Mouse (Mus musculus) liver, postnatal 0 days (tissue): ENCODE measurements around the gene Pxylp1. TPM values are rescaled to one million over a fixed set of nuclear protein-coding genes. Genes with fewer than 3 reads are reported as not detected.

Source experiments
- ATAC-seq: fragments of 200-750 bp; cut with Nextera tagmentation; 2 replicates; pipeline ENCODE4 v1.8.0; 2017; ENCODE audit warnings: mild to moderate bottlenecking, moderate library complexity
- DNase-seq: peaks from one replicate; pipeline ENCODE4 v3.0.0-alpha.2; 2016
- H3K27ac ChIP-seq: fragments of 300-500 bp; sonication (generic); 2 replicates; pipeline ENCODE4 v1.5.1; 2014; ENCODE audit warnings: antibody characterized with exemption, moderate library complexity, mild to moderate bottlenecking, low read depth
- H3K27me3 ChIP-seq: fragments of 300-500 bp; sonication (generic); 2 replicates; pipeline ENCODE4 v1.6.1; 2014; ENCODE audit warnings: low read length, control low read depth, mixed read lengths; ENCODE audit not compliant: insufficient read depth
- H3K36me3 ChIP-seq: fragments of 300-500 bp; sonication (generic); replicated peaks from 2 replicates; pipeline ENCODE4 v1.6.1; 2014; ENCODE audit warnings: mild to moderate bottlenecking, control low read depth, low read length, moderate library complexity, mixed read lengths; ENCODE audit not compliant: insufficient read depth
- H3K4me1 ChIP-seq: fragments of 300-500 bp; sonication (generic); 2 replicates; pipeline ENCODE4 v1.6.1; 2014; ENCODE audit warnings: antibody characterized with exemption, mild to moderate bottlenecking, control low read depth; ENCODE audit not compliant: insufficient read depth
- H3K4me2 ChIP-seq: fragments of 300-500 bp; sonication (generic); 2 replicates; pipeline ENCODE4 v1.6.1; 2014; ENCODE audit warnings: low read depth, mild to moderate bottlenecking, low read length, moderate library complexity, mixed read lengths
- H3K4me3 ChIP-seq: fragments of 300-500 bp; sonication (generic); 2 replicates; pipeline ENCODE4 v1.5.1; 2014; ENCODE audit warnings: low read depth, low read length
- H3K9ac ChIP-seq: fragments of 300-500 bp; sonication (generic); replicated peaks from 2 replicates; pipeline ENCODE4 v1.6.1; 2014; ENCODE audit warnings: mild to moderate bottlenecking, moderate library complexity
- H3K9me3 ChIP-seq: fragments of 300-500 bp; sonication (generic); 2 replicates; pipeline ENCODE4 v1.6.1; 2016; ENCODE audit warnings: mild to moderate bottlenecking, control low read depth, low read length, mixed read lengths
- CTCF ChIP-seq: sonication (generic); IDR thresholded peaks from 2 replicates; pipeline ENCODE4 v1.5.1; 2016; ENCODE audit warnings: antibody characterized with exemption, low read depth
- EP300 ChIP-seq: IDR thresholded peaks from 2 replicates; pipeline ENCODE4 v1.6.1; 2016; ENCODE audit warnings: antibody characterized with exemption, low read depth, mild to moderate bottlenecking
- WGBS: fragments of 180-500 bp; shearing (Covaris S2); extraction: QIAGEN DNeasy Blood & Tissue Kit; methylation state at CpG from one replicate; pipeline ENCODE4 v1.1.7; 2014; ENCODE audit not compliant: insufficient replicate concordance; 5-methylcytosine and 5-hydroxymethylcytosine counted together
- polyA plus RNA-seq: library from polyadenylated mRNA; unstranded; fragments of >200 nt; fragmentation: Nextera tagmentation; extraction: Ambion mirVana; gene quantifications from 2 replicates; pipeline ENCODE4 v1.2.1, GENCODE M21; 2015

Pxylp1 gene
- polyA plus RNA-seq, 1 experiment from 2014 or later = 5.3 TPM

DNA sequence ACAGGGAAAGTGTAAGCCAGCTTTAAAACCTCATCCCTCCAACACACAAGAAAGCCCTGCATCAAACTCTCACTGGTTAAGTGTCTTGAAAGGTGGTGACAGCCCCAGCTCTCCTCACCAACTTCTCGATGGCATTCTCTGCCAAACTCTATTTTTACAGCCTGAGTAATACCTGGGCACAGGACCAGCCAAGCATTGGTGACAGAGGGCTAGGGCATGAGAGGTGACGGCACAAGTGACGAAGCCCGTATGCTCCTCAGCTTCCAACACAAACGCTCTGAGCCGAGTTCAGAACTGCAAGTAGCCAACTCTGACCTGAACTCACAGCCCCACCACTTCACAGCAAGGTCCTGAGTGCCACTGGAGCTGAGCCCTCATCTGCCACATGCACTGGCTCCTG, 13.4 kb downstream of the Pxylp1 start:
- Histone ChIP-seq H3K9ac (no peak overlapping the region), H3K4me3 (no peak overlapping the region), H3K27ac (no peak overlapping the region), H3K4me2 (no peak overlapping the region), H3K9me3 (no peaks in the 10 kb centered on the region), H3K36me3 (no peaks in the 10 kb centered on the region), H3K4me1 (no peaks in the 10 kb centered on the region), H3K27me3 (no peaks in the 10 kb centered on the region)
- DNase-seq (no peak), ATAC-seq (no peak)
- TF ChIP-seq CTCF (no peak), EP300 (no peak)
- 82% methylated on average over 6 of the region's 6 CpGs for WGBS

DNA sequence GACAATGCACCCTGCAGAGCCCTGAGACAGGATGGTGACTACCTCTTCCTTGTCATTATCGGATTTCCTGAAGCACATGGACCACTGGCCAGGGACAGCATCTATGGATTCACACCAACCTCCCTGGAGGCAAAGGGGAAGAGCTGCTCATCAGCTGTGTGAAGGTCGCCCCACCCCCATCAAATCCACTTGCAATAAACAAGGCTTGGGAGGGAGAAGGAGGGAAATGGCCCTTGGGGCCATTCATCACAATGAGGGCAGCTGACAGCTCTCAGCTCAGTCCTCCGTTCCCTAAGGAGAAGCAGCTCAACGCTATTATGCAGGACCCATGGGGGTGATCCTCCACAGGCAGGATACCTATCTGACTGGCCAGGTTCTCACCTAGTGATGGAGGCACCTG, 14.0 kb downstream of the Pxylp1 start:
- DNase-seq (no peak), ATAC-seq (no peak)
- Histone ChIP-seq H3K27me3 (no peaks in the 10 kb centered on the region), H3K27ac (no peak overlapping the region), H3K4me3 (no peak overlapping the region), H3K4me1 (no peaks in the 10 kb centered on the region), H3K9me3 (no peaks in the 10 kb centered on the region), H3K9ac (no peak overlapping the region), H3K36me3 (no peaks in the 10 kb centered on the region), H3K4me2 (no peak overlapping the region)
- 41% methylated on average over 4 of the region's 4 CpGs for WGBS
- TF ChIP-seq CTCF = no peak
- TF ChIP-seq EP300 = no peak

- H3K4me2 ChIP-seq = no peak overlapping the region
- no peak overlapping the region for H3K27ac ChIP-seq
- H3K27me3 ChIP-seq = no peaks in the 10 kb centered on the region
- TF ChIP-seq CTCF = no peak
- DNase-seq (no peak), ATAC-seq (no peak)
- H3K4me3 ChIP-seq = no peak overlapping the region
- WGBS = 60% methylated on average over 4 of the region's 4 CpGs
- no peak overlapping the region for H3K9ac ChIP-seq
- H3K4me1 ChIP-seq = no peaks in the 10 kb centered on the region
- no peaks in the 10 kb centered on the region for H3K36me3 ChIP-seq
- H3K9me3 ChIP-seq = no peaks in the 10 kb centered on the region
Observed at GRCm38 (mm10) chr9:96875704-96876103, 16.8 kb downstream of the Pxylp1 start.

GRCm38 (mm10) chr9:96873082-96873481, 19.4 kb downstream of the Pxylp1 start:
- no peaks in the 10 kb centered on the region for H3K9me3 ChIP-seq
- no peaks in the 10 kb centered on the region for H3K27me3 ChIP-seq
- no peak overlapping the region for H3K9ac ChIP-seq
- DNase-seq (peak; percentile 56), ATAC-seq (no peak)
- H3K27ac ChIP-seq = no peak overlapping the region
- TF ChIP-seq EP300 (no peak), CTCF (peak; percentile 56)
- no peaks in the 10 kb centered on the region for H3K36me3 ChIP-seq
- 76% methylated on average over 5 of the region's 5 CpGs for WGBS
- no peaks in the 10 kb centered on the region for H3K4me1 ChIP-seq
- H3K4me2 ChIP-seq = no peak overlapping the region
- H3K4me3 ChIP-seq = no peak overlapping the region

DNA sequence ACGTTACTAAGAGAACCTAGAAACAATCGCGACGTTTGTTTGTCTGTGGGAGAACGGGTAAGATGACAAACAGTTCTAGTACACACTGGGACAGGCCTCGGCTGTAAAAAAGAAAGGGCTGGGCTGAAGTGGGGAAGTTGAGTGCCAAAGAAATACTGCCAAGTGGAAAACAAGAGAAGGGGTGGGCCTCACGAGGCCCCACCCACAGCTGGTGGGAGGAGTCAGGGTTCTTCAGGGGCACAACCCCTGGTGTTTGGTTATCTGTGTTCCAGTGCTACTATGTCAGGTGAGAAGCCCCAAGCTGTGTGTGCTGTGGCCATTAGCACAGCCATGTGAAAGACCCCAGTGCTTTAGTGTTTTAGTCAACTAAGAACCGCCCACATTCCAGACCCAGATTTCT, 22.4 kb downstream of the Pxylp1 start:
- DNase-seq = no peak
- H3K4me1 ChIP-seq = no peaks in the 10 kb centered on the region
- no peak overlapping the region for H3K27ac ChIP-seq
- H3K9ac ChIP-seq = no peak overlapping the region
- no peaks in the 10 kb centered on the region for H3K36me3 ChIP-seq
- no peak overlapping the region for H3K4me2 ChIP-seq
- ATAC-seq = no peak
- TF ChIP-seq EP300 (no peak), CTCF (no peak)
- no peaks in the 10 kb centered on the region for H3K27me3 ChIP-seq
- no peaks in the 10 kb centered on the region for H3K9me3 ChIP-seq
- no peak overlapping the region for H3K4me3 ChIP-seq
- WGBS = 61% methylated on average over 8 of the region's 8 CpGs

DNA sequence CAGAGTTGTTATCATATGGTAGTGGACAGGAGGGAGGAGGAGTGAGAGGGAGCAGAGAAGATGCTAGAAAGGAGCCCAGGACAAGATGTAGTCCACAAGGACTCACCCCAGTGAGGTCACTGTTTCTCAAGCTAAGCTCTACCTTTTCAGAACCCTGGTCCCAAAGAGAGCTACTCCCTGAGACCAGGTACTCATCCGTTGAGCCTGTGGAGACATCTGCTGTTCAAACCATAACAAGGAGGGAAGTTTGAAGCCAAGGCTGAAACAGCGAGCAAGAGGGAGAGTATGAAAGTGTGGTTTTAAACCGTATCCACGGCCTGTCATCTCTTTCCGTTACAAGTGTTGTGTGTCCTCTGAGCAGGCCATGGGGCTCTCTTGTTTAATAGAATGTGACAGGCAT, 22.9 kb downstream of the Pxylp1 start:
- H3K4me2 ChIP-seq = no peak overlapping the region
- H3K4me1 ChIP-seq = no peaks in the 10 kb centered on the region
- H3K27ac ChIP-seq = no peak overlapping the region
- no peak for DNase-seq
- ATAC-seq = no peak
- H3K4me3 ChIP-seq = no peak overlapping the region
- H3K9ac ChIP-seq = no peak overlapping the region
- no peaks in the 10 kb centered on the region for H3K9me3 ChIP-seq
- no peaks in the 10 kb centered on the region for H3K36me3 ChIP-seq
- TF ChIP-seq CTCF (no peak), EP300 (no peak)
- no peaks in the 10 kb centered on the region for H3K27me3 ChIP-seq
- 68% methylated on average over 5 of the region's 5 CpGs for WGBS

DNA sequence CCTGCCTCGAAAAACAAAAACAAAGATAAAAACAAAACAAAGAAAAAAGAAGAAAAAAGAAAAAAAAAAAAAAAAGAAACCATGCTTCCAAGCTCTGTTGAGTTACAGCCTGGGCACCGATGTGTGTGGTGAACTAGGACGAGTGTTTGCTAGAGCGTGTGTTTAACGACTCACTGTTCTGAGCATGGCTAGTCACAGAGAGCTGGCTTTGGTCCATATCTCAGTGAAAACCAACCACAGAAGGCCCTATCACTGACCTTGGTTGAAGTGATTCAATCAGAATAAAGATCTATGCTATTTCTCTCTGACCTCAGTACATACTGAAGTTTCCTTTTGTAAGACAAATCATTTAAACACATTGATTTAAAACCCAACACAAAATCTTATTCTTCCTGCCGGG, 23.9 kb downstream of the Pxylp1 start:
- no peak overlapping the region for H3K9ac ChIP-seq
- no peak for DNase-seq
- no peaks in the 10 kb centered on the region for H3K4me1 ChIP-seq
- H3K9me3 ChIP-seq = no peaks in the 10 kb centered on the region
- no peak overlapping the region for H3K4me2 ChIP-seq
- WGBS = 70% methylated on average over 6 of the region's 6 CpGs
- H3K4me3 ChIP-seq = no peak overlapping the region
- no peaks in the 10 kb centered on the region for H3K36me3 ChIP-seq
- no peaks in the 10 kb centered on the region for H3K27me3 ChIP-seq
- H3K27ac ChIP-seq = no peak overlapping the region
- no peak for ATAC-seq
- TF ChIP-seq EP300 (no peak), CTCF (no peak)
